Mouse (Mus musculus) macrophage (primary cell): ENCODE results near the gene Hoxa5. TPM values are rescaled to one million over a fixed set of nuclear protein-coding genes. Genes with fewer than 3 reads are reported as not detected.

ENCODE experiments used
- H3K27ac ChIP-seq: fragments of 350-480 bp; formaldehyde crosslinking; 2 replicates; pipeline ENCODE4 v1.9.0; 2021
- H3K36me3 ChIP-seq: fragments of 350-480 bp; formaldehyde crosslinking; 2 replicates; pipeline ENCODE4 v1.9.0; 2021; ENCODE audit errors: inconsistent target
- H3K4me3 ChIP-seq: fragments of 350-480 bp; formaldehyde crosslinking; 2 replicates; pipeline ENCODE4 v1.9.0; 2021; ENCODE audit errors: inconsistent target
- H3K79me2 ChIP-seq: fragments of 350-480 bp; formaldehyde crosslinking; 2 replicates; pipeline ENCODE4 v1.9.0; 2021; ENCODE audit errors: inconsistent target
- WGBS: methylation state at CpG from one replicate; pipeline ENCODE4 v1.1.7; 2026; ENCODE audit warnings: inconsistent platforms; ENCODE audit not compliant: missing documents; 5-methylcytosine and 5-hydroxymethylcytosine counted together
- polyA plus RNA-seq: library from polyadenylated mRNA; stranded (reverse); fragments of 250-400 nt; gene quantifications from 3 replicates; pipeline ENCODE4 v1.2.4, GENCODE M21; 2018; ENCODE audit warnings: inconsistent platforms

The Hoxa5 gene
- polyA plus RNA-seq, 1 experiment from 2014 or later = 0.16 TPM

- Histone ChIP-seq H3K36me3 (no peaks in the 10 kb centered on the region), H3K4me3 (peak overlapping the region; percentile 48), H3K79me2 (peaks cover 6% of the 10 kb centered on the region; the same call in 1 of the 2 replicates), H3K27ac (peak overlapping the region; percentile 80)
- WGBS = 45% methylated on average over 12 of the region's 12 CpGs
These were observed 45.1 kb downstream of the Hoxa5 start for GRCm38 (mm10) chr6:52159164-52159761.

DNA sequence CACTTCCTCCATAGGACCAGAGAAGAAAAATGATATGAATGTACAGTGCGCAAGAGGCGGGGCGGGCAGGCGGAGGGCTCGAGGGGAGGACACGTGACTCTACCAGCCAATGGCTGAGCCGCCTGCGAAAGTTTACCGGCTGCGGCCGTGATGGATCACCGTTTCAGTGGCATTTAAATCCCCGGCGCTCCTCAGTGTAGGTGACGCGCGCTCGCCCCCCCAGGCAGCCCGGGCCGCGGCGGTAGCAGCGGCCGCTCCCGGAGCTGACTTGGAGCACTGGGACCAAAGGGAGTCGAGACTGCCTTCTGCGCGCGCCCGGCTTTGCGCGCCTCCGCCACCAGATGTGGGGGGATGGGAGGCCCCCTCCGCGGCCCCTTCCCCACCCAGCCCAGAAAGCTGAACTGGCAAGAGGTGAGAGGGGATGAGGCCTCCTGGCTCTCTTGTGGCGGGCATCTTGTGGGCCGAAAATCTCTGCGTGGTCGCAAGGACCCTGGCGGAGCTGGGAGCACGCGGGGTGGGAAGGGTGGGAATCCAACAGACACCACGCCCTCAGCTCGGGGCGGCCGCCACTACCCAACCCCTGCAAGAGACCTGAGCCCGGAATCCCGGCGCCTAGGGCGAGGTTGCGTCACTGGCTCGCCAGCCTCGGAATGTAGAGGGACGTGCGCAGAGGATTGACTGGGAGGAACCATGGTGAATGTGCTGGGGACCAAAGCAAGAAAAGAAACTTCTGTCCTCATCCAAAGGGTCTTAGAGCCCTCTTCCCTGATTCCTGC lies 45.9 kb downstream of the Hoxa5 start, which contains the start of gene Hoxa1:
Gene Hoxa1, minus strand, starts transcription at position 42 of the 776 bp plus-strand sequence.
- Histone ChIP-seq H3K4me3 (peak within 1 kb of the TSS; percentile 48), H3K27ac (peak within 1 kb of the TSS; percentile 80), H3K36me3 (no peaks in the 10 kb centered on the region), H3K79me2 (peaks cover 6% of the 10 kb centered on the region; the same call in 1 of the 2 replicates)
- WGBS = under 1% methylated on average over 50 of the region's 55 CpGs

DNA sequence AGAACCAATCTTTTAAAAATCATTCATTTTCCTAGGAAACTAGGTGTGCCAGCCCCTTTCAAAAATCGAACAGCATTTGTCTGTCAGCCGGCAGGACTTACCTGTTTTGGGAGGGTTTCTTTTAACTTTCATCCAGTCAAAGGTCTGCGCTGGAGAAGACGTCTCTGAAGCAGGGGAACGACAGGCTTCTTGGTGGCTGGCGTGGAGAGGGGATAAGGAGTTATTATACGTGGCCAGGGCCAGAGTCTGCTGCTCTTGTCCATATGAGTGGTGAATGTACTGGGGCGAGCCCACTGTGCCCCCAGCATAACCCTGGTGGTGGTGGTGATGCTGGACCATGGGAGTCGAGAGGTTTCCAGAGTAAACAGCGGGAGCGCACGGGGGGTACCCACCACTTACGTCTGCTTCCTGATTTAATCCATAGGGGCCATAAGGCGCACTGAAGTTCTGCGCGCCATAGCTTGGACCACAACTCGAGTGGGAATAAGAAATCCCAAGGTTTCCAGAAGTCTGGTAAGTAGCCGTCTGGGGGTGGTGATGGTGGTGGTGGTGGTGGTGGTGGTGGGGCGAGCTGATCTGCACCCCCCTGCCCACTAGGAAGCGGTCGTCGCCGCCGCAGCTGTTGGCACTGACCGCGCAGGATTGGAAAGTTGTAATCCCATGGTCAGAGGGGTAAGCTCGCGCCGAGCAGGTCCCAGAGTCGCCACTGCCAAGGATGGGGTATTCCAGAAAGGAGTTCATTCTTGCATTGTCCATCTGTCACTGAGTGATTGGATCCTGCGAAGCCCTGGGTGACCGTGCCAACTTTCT lies 46.7 kb downstream of the Hoxa5 start:
- no peaks in the 10 kb centered on the region for H3K36me3 ChIP-seq
- no peak overlapping the region for H3K27ac ChIP-seq
- H3K79me2 ChIP-seq = peaks cover 6% of the 10 kb centered on the region; the same call in 1 of the 2 replicates
- H3K4me3 ChIP-seq = peak overlapping the region; percentile 48
- 9% methylated on average over 31 of the region's 32 CpGs for WGBS

GRCm38 (mm10) chr6:52156551-52157200 lies 47.7 kb downstream of the Hoxa5 start:
- Histone ChIP-seq H3K4me3 (no peak overlapping the region), H3K27ac (no peak overlapping the region), H3K36me3 (no peaks in the 10 kb centered on the region), H3K79me2 (peaks cover 6% of the 10 kb centered on the region; the same call in 1 of the 2 replicates)
- WGBS = 40% methylated on average over 20 of the region's 20 CpGs

GRCm38 (mm10) chr6:52155471-52155870 lies 48.9 kb downstream of the Hoxa5 start:
- Histone ChIP-seq H3K4me3 (no peak overlapping the region), H3K79me2 (peaks cover 6% of the 10 kb centered on the region; the same call in 1 of the 2 replicates), H3K36me3 (no peaks in the 10 kb centered on the region), H3K27ac (no peak overlapping the region)
- 96% methylated on average over 3 of the region's 3 CpGs for WGBS

DNA sequence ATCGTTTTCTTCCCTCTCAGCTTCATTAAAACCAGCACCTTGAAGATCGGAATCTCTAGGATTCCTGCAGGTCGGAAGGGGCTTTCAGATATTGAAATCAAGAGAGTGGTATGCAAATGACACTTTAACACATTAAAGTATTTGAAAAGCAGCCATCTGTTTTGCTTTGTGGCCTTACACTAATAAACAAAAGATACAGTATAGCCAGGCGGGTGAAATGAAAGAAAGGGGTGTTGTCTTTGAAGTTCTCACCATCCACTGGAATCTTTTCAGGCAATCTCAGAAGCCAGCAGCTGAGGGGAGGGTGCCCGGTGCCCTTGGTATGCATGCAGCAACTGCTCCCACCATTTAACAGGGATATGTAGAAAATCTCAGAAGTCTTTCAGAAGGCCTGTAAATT lies 50.3 kb downstream of the Hoxa5 start:
- Histone ChIP-seq H3K27ac (no peak overlapping the region), H3K4me3 (no peak overlapping the region), H3K79me2 (no peaks in the 10 kb centered on the region), H3K36me3 (no peaks in the 10 kb centered on the region)
- WGBS = 85% methylated on average over 5 of the region's 5 CpGs

DNA sequence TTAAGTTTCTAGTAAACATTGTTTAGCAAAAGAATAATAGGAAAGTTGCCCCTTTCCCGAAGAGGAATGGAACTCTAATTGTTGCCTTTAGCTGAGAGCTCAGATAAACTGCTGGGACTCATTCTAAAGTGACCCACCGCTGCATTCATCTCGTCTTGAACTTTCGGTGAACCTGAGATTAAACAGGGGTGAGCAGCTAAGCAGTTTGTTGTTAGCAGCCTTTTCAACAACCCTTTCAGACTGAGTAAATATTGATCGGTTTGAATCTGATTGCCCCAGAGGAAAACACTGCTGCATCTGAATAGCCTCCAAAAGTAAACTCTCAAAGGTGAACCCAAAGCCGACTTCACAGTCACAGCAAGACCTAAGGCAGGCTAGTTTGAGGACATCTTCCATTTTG lies 51.1 kb downstream of the Hoxa5 start:
- 49% methylated on average over 6 of the region's 6 CpGs for WGBS

GRCm38 (mm10) chr6:52152226-52153193 lies 51.9 kb downstream of the Hoxa5 start:
- WGBS = 61% methylated on average over 16 of the region's 16 CpGs
- Histone ChIP-seq H3K4me3 (no peak overlapping the region), H3K79me2 (no peaks in the 10 kb centered on the region), H3K27ac (no peak overlapping the region), H3K36me3 (no peaks in the 10 kb centered on the region)

More for the DNA sequence above, 51.1 kb downstream of the Hoxa5 start:
- H3K4me3 ChIP-seq = no peak overlapping the region
- H3K27ac ChIP-seq = no peak overlapping the region
- H3K36me3 ChIP-seq = no peaks in the 10 kb centered on the region
- H3K79me2 ChIP-seq = no peaks in the 10 kb centered on the region

Other genes with a start within 250 kb of the Hoxa5 start
- 179 to 449 TPM (median 180 TPM) in 3 replicates for gene Skap2, start 192.0 kb downstream of the Hoxa5 start, polyA plus RNA-seq
- 0.52 to 0.95 TPM (median 0.54 TPM) in 3 replicates for gene Hoxa1, start 46.3 kb downstream of the Hoxa5 start, polyA plus RNA-seq
- gene Hoxa2, start 39.8 kb downstream of the Hoxa5 start, polyA plus RNA-seq = not detected in 3 replicates
- not detected in 3 replicates for gene 5730596B20Rik, start 27.1 kb downstream of the Hoxa5 start, polyA plus RNA-seq
- gene Hoxa4, start 12.8 kb downstream of the Hoxa5 start, polyA plus RNA-seq = 0.26 to 0.34 TPM (median 0.32 TPM) in 3 replicates
- gene Hoxa6, start 4.1 kb upstream of the Hoxa5 start, polyA plus RNA-seq = not detected in 3 replicates
- gene Hoxa3, start 8.7 kb upstream of the Hoxa5 start, polyA plus RNA-seq = 0.04 TPM in 1 of 3 replicates, not detected in the others
- not detected in 3 replicates for gene Gm28308, start 8.8 kb upstream of the Hoxa5 start, polyA plus RNA-seq
- 0.25 to 0.75 TPM (median 0.40 TPM) in 3 replicates for gene Hoxa7, start 17.3 kb upstream of the Hoxa5 start, polyA plus RNA-seq
- 0.11 TPM in 1 of 3 replicates, not detected in the others for gene Hoxa9, start 26.5 kb upstream of the Hoxa5 start, polyA plus RNA-seq
- not detected in 3 replicates for gene Hoxa10, start 36.3 kb upstream of the Hoxa5 start, polyA plus RNA-seq
- gene Hoxa11, start 41.2 kb upstream of the Hoxa5 start, polyA plus RNA-seq = not detected in 3 replicates
- gene Hoxa13, start 56.3 kb upstream of the Hoxa5 start, polyA plus RNA-seq = not detected in 3 replicates
- not detected in 3 replicates for gene Evx1, start 108.9 kb upstream of the Hoxa5 start, polyA plus RNA-seq